Mouse (Mus musculus) testis, adult 2 months (tissue): ENCODE results near the gene Romo1.

Experiments used
- CTCF ChIP-seq: fragments of 200-500 bp; IDR thresholded peaks from 2 replicates; pipeline ENCODE4 v1.5.1; 2012; ENCODE audit warnings: low read depth, mild to moderate bottlenecking, inconsistent platforms, low read length, moderate library complexity; ENCODE audit not compliant: control insufficient read depth, insufficient read depth, insufficient replicate concordance
- POLR2A ChIP-seq: fragments of 200-500 bp; IDR thresholded peaks from 2 replicates; pipeline ENCODE4 v1.6.1; 2012; ENCODE audit warnings: low read depth, mild to moderate bottlenecking, inconsistent platforms, low read length, moderate library complexity; ENCODE audit not compliant: control insufficient read depth

DNA sequence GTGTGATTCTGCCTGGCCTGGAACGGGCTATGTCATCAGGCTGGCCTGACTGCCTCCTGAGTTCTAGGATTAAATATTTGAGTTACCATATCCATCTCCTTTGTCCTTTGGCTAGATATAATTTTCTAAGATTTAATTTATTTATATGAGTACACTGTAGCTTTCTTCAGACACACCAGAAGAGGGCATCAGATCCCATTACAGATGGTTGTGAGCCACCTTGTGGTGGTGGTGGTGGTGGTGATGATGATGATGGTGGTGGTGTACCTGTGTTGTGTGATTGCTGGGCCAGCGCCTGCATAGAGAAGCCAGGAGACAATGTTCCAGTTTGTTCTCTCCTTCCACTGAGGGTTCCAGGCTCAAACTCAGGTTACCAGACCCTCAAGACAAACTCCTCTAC lies 47.7 kb downstream of the Romo1 start:
- TF ChIP-seq CTCF (no peak), POLR2A (no peak)
